Comparison of ENCODE assay signal across 21 mouse cellular contexts in the genomic region with DNA sequence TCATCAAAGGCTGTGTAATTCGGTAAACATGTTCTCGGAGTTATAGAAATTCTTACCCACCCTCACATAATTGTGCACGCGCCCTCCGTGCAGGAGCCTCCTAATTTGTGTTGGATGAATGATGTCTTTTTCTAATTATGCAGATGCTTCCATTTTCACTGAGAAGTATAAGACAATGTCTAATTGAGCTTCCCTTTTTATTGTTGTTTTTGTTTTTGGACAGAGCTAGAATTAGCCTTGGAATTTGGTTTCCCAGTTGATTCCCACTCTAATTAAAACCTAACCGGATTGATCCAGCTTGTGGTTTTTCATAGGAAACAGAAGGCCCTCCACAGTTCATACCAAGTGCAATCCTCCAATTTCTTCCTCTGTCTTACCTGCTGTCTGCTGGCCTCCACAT.
DNase-seq lines count a peak whose midpoint lies in the region; ATAC-seq and TF ChIP-seq lines count a peak whose summit lies in the region.
"Had no signal": no experiment of that assay in that cellular context is flagged by ENCODE, and none has a peak within 500 bp of the region (broad histone marks: within the 10 kb centered on the region; RNA-seq: fewer than 3 reads in every experiment).

No protein-coding gene starts in this region.

- TF ChIP-seq EP300 in heart, adult 2 months (IDR thresholded peaks at IDR 0.05; ENCODE audit: insufficient read depth, low read depth, low read length), result no peak

- H3K36me3 ChIP-seq in forebrain, embryonic 15.5 days, result no peaks in the 10 kb centered on the region
- H3K36me3 ChIP-seq in forebrain, embryonic 10.5 days (replicated peaks), result no peaks in the 10 kb centered on the region
- no peaks in the 10 kb centered on the region for H3K36me3 ChIP-seq in heart, adult 2 months (ENCODE audit: control insufficient read depth, insufficient read depth, low read length)
- H3K36me3 ChIP-seq: embryonic facial prominence, embryonic 10.5 days; embryonic facial prominence, embryonic 12.5 days; forebrain, embryonic 12.5 days; G1E had no signal

- no peak for TF ChIP-seq POLR2A in heart, adult 2 months (IDR thresholded peaks at IDR 0.05; ENCODE audit: insufficient read depth, low read depth, low read length)
- no peak for TF ChIP-seq POLR2A in brain, embryonic 14.5 days (IDR thresholded peaks at IDR 0.05; ENCODE audit: borderline replicate concordance, extremely low read depth, insufficient read depth, insufficient read length, poor library complexity, severe bottlenecking)

- 23% methylated on average over 6 of the region's 6 CpGs for WGBS in forebrain, embryonic 15.5 days
- WGBS in forebrain, embryonic 10.5 days, result 80% methylated on average over 6 of the region's 6 CpGs
- WGBS in heart, adult 2 months, result 88% methylated on average over 6 of the region's 6 CpGs

- no peaks in the 10 kb centered on the region for H3K79me2 ChIP-seq in heart, adult 2 months (replicated peaks; ENCODE audit: control insufficient read depth, insufficient read depth, low read length)

- TF ChIP-seq CTCF in heart, adult 2 months (IDR thresholded peaks at IDR 0.05), result no peak
- no peak for TF ChIP-seq CTCF in brain, embryonic 14.5 days (IDR thresholded peaks at IDR 0.05; ENCODE audit: borderline replicate concordance, extremely low read depth, insufficient read depth, insufficient read length)

- no peak overlapping the region for H3K27ac ChIP-seq in forebrain, embryonic 15.5 days (replicated peaks)
- H3K27ac ChIP-seq in forebrain, embryonic 10.5 days, result no peak overlapping the region
- no peak overlapping the region for H3K27ac ChIP-seq in heart, adult 2 months
- H3K27ac ChIP-seq: embryonic facial prominence, embryonic 10.5 days; embryonic facial prominence, embryonic 12.5 days; forebrain, embryonic 12.5 days had no signal

- no peaks in the 10 kb centered on the region for H3K4me1 ChIP-seq in forebrain, embryonic 15.5 days
- peaks cover 5% of the 10 kb centered on the region; the same call in 1 of the 2 replicates for H3K4me1 ChIP-seq in forebrain, embryonic 10.5 days
- H3K4me1 ChIP-seq in heart, adult 2 months (ENCODE audit: control insufficient read depth, insufficient read depth, low read length), result no peaks in the 10 kb centered on the region
- H3K4me1 ChIP-seq: embryonic facial prominence, embryonic 12.5 days; forebrain, embryonic 12.5 days had no signal

- no peaks in the 10 kb centered on the region for H3K27me3 ChIP-seq in forebrain, embryonic 15.5 days
- H3K27me3 ChIP-seq in forebrain, embryonic 10.5 days (ENCODE audit: poor library complexity, severe bottlenecking), result no peaks in the 10 kb centered on the region
- H3K27me3 ChIP-seq in heart, adult 2 months (ENCODE audit: control insufficient read depth, insufficient read depth, low read length), result no peaks in the 10 kb centered on the region
- H3K27me3 ChIP-seq: CH12.LX; embryonic facial prominence, embryonic 12.5 days; forebrain, embryonic 12.5 days had no signal

- no peak for DNase-seq in forebrain, embryonic 10.5 days (ENCODE audit: extremely low spot score, low spot score)
- DNase-seq in heart, adult 11 months, result peak; percentile 4
- DNase-seq in heart, adult 2 months, result no peak
- DNase-seq in retina, postnatal 1 day, result peak; percentile 48
- DNase-seq in retina, embryonic 14.5 days (ENCODE audit: low spot score), result no peak
- peak; percentile 55 for DNase-seq in brain, embryonic 14.5 days (ENCODE audit: low read depth)
- no peak for DNase-seq in right cerebral cortex, adult 2 months (ENCODE audit: low spot score in 2 of 2)
- DNase-seq: adrenal gland, adult 2 months; adrenal gland, postnatal 10 days; adrenal gland, postnatal 25 days; cerebellum, adult 11-12 months; cerebellum, adult 2 months; cerebellum, adult 9-10 months; cerebellum, postnatal 10 days; cerebellum, postnatal 25 days had no signal

- ATAC-seq in forebrain, embryonic 15.5 days (replicated peaks), result peak; percentile 19; the same call in 1 of the 2 replicates

- no peak overlapping the region for H3K9ac ChIP-seq in forebrain, embryonic 15.5 days (replicated peaks)
- H3K9ac ChIP-seq in heart, adult 2 months (ENCODE audit: low read depth, low read length), result no peak overlapping the region
- H3K9ac ChIP-seq: embryonic facial prominence, embryonic 12.5 days; forebrain, embryonic 12.5 days had no signal

- no peak overlapping the region for H3K4me2 ChIP-seq in forebrain, embryonic 15.5 days (replicated peaks)
- H3K4me2 ChIP-seq: embryonic facial prominence, embryonic 12.5 days; forebrain, embryonic 12.5 days had no signal

- intact Hi-C loops in heart, adult 2 months (cut with DNase I), result no loop called here

- no peak overlapping the region for H3K4me3 ChIP-seq in forebrain, embryonic 15.5 days
- no peak overlapping the region for H3K4me3 ChIP-seq in forebrain, embryonic 10.5 days
- H3K4me3 ChIP-seq in heart, adult 2 months, result no peak overlapping the region
- H3K4me3 ChIP-seq: embryonic facial prominence, embryonic 10.5 days; embryonic facial prominence, embryonic 12.5 days; forebrain, embryonic 12.5 days had no signal

- no peaks in the 10 kb centered on the region for H3K9me3 ChIP-seq in forebrain, embryonic 15.5 days
- no peaks in the 10 kb centered on the region for H3K9me3 ChIP-seq in forebrain, embryonic 10.5 days
- H3K9me3 ChIP-seq: embryonic facial prominence, embryonic 10.5 days; embryonic facial prominence, embryonic 12.5 days; forebrain, embryonic 12.5 days had no signal

Comparison
In these comparisons a context has a peak if more than half of its experiments do, and no peak if none do; other contexts are left out.
1. DNase-seq: peak in heart, adult 11 months (single experiment), retina, postnatal 1 day (single experiment) and brain, embryonic 14.5 days (single experiment); none in forebrain, embryonic 10.5 days (single experiment), heart, adult 2 months (0 of 2), retina, embryonic 14.5 days (single experiment) and right cerebral cortex, adult 2 months (0 of 2).